Mouse (Mus musculus) megakaryocyte, embryonic 14.5 days (primary cell): ENCODE measurements around the gene Exosc8.
"Not testable (repeated sequence)": the region's sequence is repeated elsewhere in the genome, so short reads cannot be mapped to it uniquely, and the experiment has no call there.

Source experiments
- FLI1 ChIP-seq: IDR thresholded peaks from 2 replicates; pipeline ENCODE4 v1.6.1; 2012; ENCODE audit warnings: low read length, inconsistent platforms, mixed read lengths
- GATA1 ChIP-seq: IDR thresholded peaks from 3 replicates; pipeline ENCODE4 v1.6.1; 2012; ENCODE audit warnings: mixed read lengths, low read length, inconsistent platforms, borderline replicate concordance

GRCm38 (mm10) chr3:54765521-54765920 lies 30.3 kb upstream of the Exosc8 start:
- not testable (repeated sequence) for TF ChIP-seq GATA1, FLI1
